Mouse (Mus musculus) E14TG2a.4 (cell line): ENCODE measurements at regions not wholly inside any gene's neighbourhood (a gene's known extent, or its start where the extent isn't known, plus 50 kb on each side); places are given as distances from the start of the nearest gene placed in this dataset.
"Not testable (repeated sequence)": the region's sequence is repeated elsewhere in the genome, so short reads cannot be mapped to it uniquely, and the experiment has no call there.

Experiments used
- H3K27me3 ChIP-seq: 2 replicates; pipeline ENCODE4 v1.6.1; 2014; ENCODE audit warnings: low read length, control low read depth; ENCODE audit not compliant: insufficient read depth
- H3K36me3 ChIP-seq: 2 replicates; pipeline ENCODE4 v1.6.1; 2014; ENCODE audit warnings: low read length, control low read depth; ENCODE audit not compliant: insufficient read depth
- H3K4me1 ChIP-seq: replicated peaks from 2 replicates; pipeline ENCODE4 v1.6.1; 2014; ENCODE audit warnings: low read depth, low read length, control low read depth
- H3K4me3 ChIP-seq: replicated peaks from 2 replicates; pipeline ENCODE4 v1.5.1; 2014; ENCODE audit warnings: mild to moderate bottlenecking, low read length
- H3K9me3 ChIP-seq: 2 replicates; pipeline ENCODE4 v1.6.1; 2014; ENCODE audit warnings: low read length, control low read depth
- CTCF ChIP-seq: conservative IDR thresholded peaks from 2 replicates; pipeline ENCODE4 v1.5.1; 2014; ENCODE audit warnings: low read length
- NANOG ChIP-seq: IDR thresholded peaks from 2 replicates; pipeline ENCODE4 v1.6.1; 2014; ENCODE audit warnings: borderline replicate concordance, low read length, mixed read lengths
- POU5F1 ChIP-seq: IDR thresholded peaks from 2 replicates; pipeline ENCODE4 v1.6.1; 2014; ENCODE audit warnings: low read length, borderline replicate concordance

GRCm38 (mm10) chr1:64381264-64381663 is 151.2 kb upstream of the Creb1 start:
- no peaks in the 10 kb centered on the region for H3K36me3 ChIP-seq
- no peaks in the 10 kb centered on the region for H3K4me1 ChIP-seq

GRCm38 (mm10) chr1:64376426-64376825 is 156.0 kb upstream of the Creb1 start:
- H3K9me3 ChIP-seq, H3K4me3 ChIP-seq, H3K27me3 ChIP-seq, H3K4me1 ChIP-seq, H3K36me3 ChIP-seq: not testable (repeated sequence)

More at GRCm38 (mm10) chr1:64381264-64381663, 151.2 kb upstream of the Creb1 start:
- no peak overlapping the region for H3K4me3 ChIP-seq
- H3K27me3 ChIP-seq, result no peaks in the 10 kb centered on the region
- TF ChIP-seq POU5F1 (no peak), NANOG (no peak), CTCF (no peak)
- H3K9me3 ChIP-seq, result peaks cover 10% of the 10 kb centered on the region; the same call in 1 of the 2 replicates

GRCm38 (mm10) chr1:64374286-64375071 is 158.0 kb upstream of the Creb1 start:
- Histone ChIP-seq H3K9me3 (peaks cover 13% of the 10 kb centered on the region), H3K4me1 (no peaks in the 10 kb centered on the region), H3K4me3 (no peak overlapping the region), H3K36me3 (no peaks in the 10 kb centered on the region), H3K27me3 (no peaks in the 10 kb centered on the region; the same call in 1 of the 2 replicates)
- TF ChIP-seq POU5F1 (no peak), NANOG (no peak), CTCF (no peak)

- H3K27me3 ChIP-seq, result no peaks in the 10 kb centered on the region
- H3K9me3 ChIP-seq, result no peaks in the 10 kb centered on the region
- no peak overlapping the region for H3K4me3 ChIP-seq
- no peak for TF ChIP-seq NANOG
- no peak for TF ChIP-seq POU5F1
- no peak for TF ChIP-seq CTCF
- no peaks in the 10 kb centered on the region for H3K36me3 ChIP-seq
- no peaks in the 10 kb centered on the region for H3K4me1 ChIP-seq
These were observed 168.3 kb upstream of the Creb1 start for GRCm38 (mm10) chr1:64364095-64364494.

- TF ChIP-seq CTCF (no peak), POU5F1 (no peak), NANOG (no peak)
- Histone ChIP-seq H3K4me1 (no peaks in the 10 kb centered on the region), H3K27me3 (no peaks in the 10 kb centered on the region), H3K4me3 (no peak overlapping the region), H3K9me3 (no peaks in the 10 kb centered on the region), H3K36me3 (no peaks in the 10 kb centered on the region)
These were observed 170.3 kb upstream of the Creb1 start for GRCm38 (mm10) chr1:64361959-64362638.

- Histone ChIP-seq H3K4me1 (peaks cover 8% of the 10 kb centered on the region), H3K4me3 (no peak overlapping the region), H3K9me3 (no peaks in the 10 kb centered on the region), H3K36me3 (no peaks in the 10 kb centered on the region), H3K27me3 (no peaks in the 10 kb centered on the region)
- TF ChIP-seq POU5F1 (no peak), CTCF (no peak), NANOG (no peak)
These were observed 189.2 kb upstream of the Creb1 start for GRCm38 (mm10) chr1:64343268-64343667.

GRCm38 (mm10) chr1:64341596-64341995 is 190.8 kb upstream of the Creb1 start:
- TF ChIP-seq NANOG, result no peak
- Histone ChIP-seq H3K4me3 (no peak overlapping the region), H3K36me3 (no peaks in the 10 kb centered on the region), H3K4me1 (peaks cover 17% of the 10 kb centered on the region), H3K27me3 (no peaks in the 10 kb centered on the region), H3K9me3 (no peaks in the 10 kb centered on the region)

- TF ChIP-seq NANOG, result peak; percentile 21; the same call in 1 of the 2 replicates
- no peak for TF ChIP-seq POU5F1
- no peaks in the 10 kb centered on the region for H3K36me3 ChIP-seq
- peak overlapping the region; percentile 24; the same call in 1 of the 2 replicates for H3K4me3 ChIP-seq
- H3K27me3 ChIP-seq, result no peaks in the 10 kb centered on the region
- no peaks in the 10 kb centered on the region for H3K9me3 ChIP-seq
- H3K4me1 ChIP-seq, result peaks cover 16% of the 10 kb centered on the region
These were observed 193.9 kb upstream of the Creb1 start for GRCm38 (mm10) chr1:64338575-64338961.
